ENCODE assay signal across 8 mouse cellular contexts in genomic region chr3:121723968-121724524, GRCm38 (mm10). TPM values are rescaled to one million over a fixed set of nuclear protein-coding genes. Genes with fewer than 3 reads are reported as not detected.
DNase-seq lines count a peak whose midpoint lies in the region; ATAC-seq lines count a peak whose summit lies in the region.

No protein-coding gene starts in this region.

- H3K27ac ChIP-seq in embryonic facial prominence, embryonic 11.5 days (replicated peaks; ENCODE audit: low read depth, low read length) = no peak overlapping the region
- H3K27ac ChIP-seq in intestine, embryonic 14.5 days (ENCODE audit: low read depth) = peak overlapping the region; percentile 29; the same call in 1 of the 2 replicates
- no peak overlapping the region for H3K27ac ChIP-seq in neural tube, embryonic 14.5 days (ENCODE audit: low read depth, low read length)

- WGBS in embryonic facial prominence, embryonic 11.5 days = 4% methylated on average over 20 of the region's 20 CpGs
- WGBS in intestine, embryonic 14.5 days = 3% methylated on average over 20 of the region's 20 CpGs
- WGBS in neural tube, embryonic 14.5 days = 6% methylated on average over 20 of the region's 20 CpGs

- intact Hi-C loops in left cerebral cortex, postnatal 36 days (cut with DNase I) = loop anchor here (2.0 kb wide), 1 partner anchor 87 kb away; no protein-coding TSS in a partner anchor
- intact Hi-C loops in left cerebral cortex, postnatal 4 days (cut with DNase I) = loop anchor here (5.0 kb wide), 1 partner anchor 87 kb away; no protein-coding TSS in a partner anchor
- intact Hi-C loops in gastrocnemius, postnatal 36 days (cut with DNase I) = no loop called here

- peak overlapping the region; percentile 88 for H3K4me2 ChIP-seq in embryonic facial prominence, embryonic 11.5 days (ENCODE audit: low read depth, low read length)
- peak overlapping the region; percentile 79 for H3K4me2 ChIP-seq in intestine, embryonic 14.5 days (ENCODE audit: low read length)
- H3K4me2 ChIP-seq in neural tube, embryonic 14.5 days (ENCODE audit: low read depth, low read length) = peak overlapping the region; percentile 84

- no peaks in the 10 kb centered on the region; the same call in 1 of the 2 replicates for H3K4me1 ChIP-seq in embryonic facial prominence, embryonic 11.5 days (ENCODE audit: control insufficient read depth, insufficient read depth, low read length)
- H3K4me1 ChIP-seq in intestine, embryonic 14.5 days (replicated peaks; ENCODE audit: control insufficient read depth, insufficient read depth, low read length) = peaks cover 6% of the 10 kb centered on the region
- H3K4me1 ChIP-seq in neural tube, embryonic 14.5 days (ENCODE audit: control insufficient read depth, insufficient read depth, low read length) = 0 out of 2 replicates have a peak, but pooled peaks cover 3% of the 10 kb centered on the region

- H3K36me3 ChIP-seq in embryonic facial prominence, embryonic 11.5 days (replicated peaks; ENCODE audit: control insufficient read depth, insufficient read depth, low read depth, low read length) = no peaks in the 10 kb centered on the region
- no peaks in the 10 kb centered on the region for H3K36me3 ChIP-seq in intestine, embryonic 14.5 days (ENCODE audit: control insufficient read depth, insufficient read depth, low read length)
- no peaks in the 10 kb centered on the region for H3K36me3 ChIP-seq in neural tube, embryonic 14.5 days (ENCODE audit: control insufficient read depth, insufficient read depth, low read length)

- DNase-seq in left cerebral cortex, postnatal 36 days (ENCODE audit: low spot score in 2 of 2) = peak; percentile 36 to 37
- no peak for DNase-seq in left cerebral cortex, adult 18-20 months (ENCODE audit: low spot score in 2 of 2)
- no peak for DNase-seq in embryonic facial prominence, embryonic 11.5 days (ENCODE audit: low spot score)
- no peak for DNase-seq in intestine, embryonic 14.5 days (ENCODE audit: low spot score)
- no peak for DNase-seq in left cerebral cortex, postnatal 4 days
- no peak for DNase-seq in gastrocnemius, postnatal 36 days
- no peak for DNase-seq in Muller cell, postnatal 12 days (ENCODE audit: inconsistent ontology term)

- no peaks in the 10 kb centered on the region for H3K27me3 ChIP-seq in embryonic facial prominence, embryonic 11.5 days (ENCODE audit: control insufficient read depth, insufficient read depth, low read length)
- H3K27me3 ChIP-seq in intestine, embryonic 14.5 days (replicated peaks; ENCODE audit: control insufficient read depth, insufficient read depth, low read length) = no peaks in the 10 kb centered on the region; the same call in 1 of the 2 replicates
- no peaks in the 10 kb centered on the region for H3K27me3 ChIP-seq in neural tube, embryonic 14.5 days (ENCODE audit: control insufficient read depth, insufficient read depth, low read length)

- peak overlapping the region; percentile 65 for H3K4me3 ChIP-seq in embryonic facial prominence, embryonic 11.5 days (ENCODE audit: low read depth, low read length)
- H3K4me3 ChIP-seq in intestine, embryonic 14.5 days (ENCODE audit: low read depth, low read length) = peak overlapping the region; percentile 68
- H3K4me3 ChIP-seq in neural tube, embryonic 14.5 days (ENCODE audit: low read depth, low read length) = peak overlapping the region; percentile 63

- ATAC-seq in embryonic facial prominence, embryonic 11.5 days (replicated peaks; ENCODE audit: insufficient number of reproducible peaks, low FRiP score, low TSS enrichment, low read depth) = no peak
- peak; percentile 2; the same call in 1 of the 2 replicates for ATAC-seq in intestine, embryonic 14.5 days (replicated peaks; ENCODE audit: low FRiP score, low TSS enrichment, low read depth)
- ATAC-seq in neural tube, embryonic 14.5 days (ENCODE audit: low read depth) = peak; percentile 56; the same call in 1 of the 2 replicates

- H3K9ac ChIP-seq in embryonic facial prominence, embryonic 11.5 days (replicated peaks; ENCODE audit: low read length) = peak overlapping the region; percentile 67
- peak overlapping the region; percentile 60 for H3K9ac ChIP-seq in intestine, embryonic 14.5 days (ENCODE audit: low read length)
- H3K9ac ChIP-seq in neural tube, embryonic 14.5 days (replicated peaks; ENCODE audit: low read depth, low read length) = peak overlapping the region; percentile 62

- H3K9me3 ChIP-seq in embryonic facial prominence, embryonic 11.5 days (replicated peaks; ENCODE audit: control insufficient read depth, low read length) = no peaks in the 10 kb centered on the region
- H3K9me3 ChIP-seq in intestine, embryonic 14.5 days (ENCODE audit: control insufficient read depth, low read length) = no peaks in the 10 kb centered on the region
- no peaks in the 10 kb centered on the region for H3K9me3 ChIP-seq in neural tube, embryonic 14.5 days (ENCODE audit: control insufficient read depth, low read length)

RNA-seq across cellular contexts. Expression of gene F3, which starts 0.7 kb away (rescaled TPM):
- 10 to 100 TPM; 46.1 to 50.9 TPM for total RNA-seq in left cerebral cortex, postnatal 36 days (2021)
- total RNA-seq in left cerebral cortex, adult 18-20 months (2021) = 10 to 100 TPM; 45.7 to 48.8 TPM
- 14.2 and 14.9 TPM in 2 replicates for polyA plus RNA-seq in embryonic facial prominence, embryonic 11.5 days (2014; fragmentation: Nextera tagmentation; extraction: Ambion mirVana)
- polyA plus RNA-seq in intestine, embryonic 14.5 days (2014; fragmentation: Nextera tagmentation; extraction: Ambion mirVana) = 23.4 and 24.8 TPM in 2 replicates
- 7.1 and 7.8 TPM in 2 replicates for polyA plus RNA-seq in neural tube, embryonic 14.5 days (2014; fragmentation: Nextera tagmentation; extraction: Ambion mirVana)
- 10 to 100 TPM; 15.2 to 16.6 TPM for total RNA-seq in left cerebral cortex, postnatal 4 days (2021)
- total RNA-seq in gastrocnemius, postnatal 36 days (2021) = 1 to 10 TPM; 4.7 to 5.0 TPM

RNA-seq across cellular contexts. Expression of gene 4930432M17Rik, which starts 53.5 kb away (rescaled TPM):
- total RNA-seq in left cerebral cortex, postnatal 36 days (2021) = not detected
- not detected for total RNA-seq in left cerebral cortex, adult 18-20 months (2021)
- not detected in 2 replicates for polyA plus RNA-seq in embryonic facial prominence, embryonic 11.5 days (2014; fragmentation: Nextera tagmentation; extraction: Ambion mirVana)
- not detected in 2 replicates for polyA plus RNA-seq in intestine, embryonic 14.5 days (2014; fragmentation: Nextera tagmentation; extraction: Ambion mirVana)
- not detected in 2 replicates for polyA plus RNA-seq in neural tube, embryonic 14.5 days (2014; fragmentation: Nextera tagmentation; extraction: Ambion mirVana)
- total RNA-seq in left cerebral cortex, postnatal 4 days (2021) = not detected
- total RNA-seq in gastrocnemius, postnatal 36 days (2021) = not detected

Comparison
In these comparisons a context has a peak if more than half of its experiments do, and no peak if none do; other contexts are left out.
1. DNase-seq: peak in left cerebral cortex, postnatal 36 days (2 of 2); none in left cerebral cortex, adult 18-20 months (0 of 2), embryonic facial prominence, embryonic 11.5 days (single experiment), intestine, embryonic 14.5 days (single experiment), left cerebral cortex, postnatal 4 days (single experiment), gastrocnemius, postnatal 36 days (0 of 2) and Muller cell, postnatal 12 days (single experiment).
2. Peak in every context shown above with its lines, with median percentiles within 50 percentile points of each other: H3K4me2 ChIP-seq, H3K4me3 ChIP-seq and H3K9ac ChIP-seq.